Mouse (Mus musculus): ENCODE data around the gene Plxnb2.

DNA sequence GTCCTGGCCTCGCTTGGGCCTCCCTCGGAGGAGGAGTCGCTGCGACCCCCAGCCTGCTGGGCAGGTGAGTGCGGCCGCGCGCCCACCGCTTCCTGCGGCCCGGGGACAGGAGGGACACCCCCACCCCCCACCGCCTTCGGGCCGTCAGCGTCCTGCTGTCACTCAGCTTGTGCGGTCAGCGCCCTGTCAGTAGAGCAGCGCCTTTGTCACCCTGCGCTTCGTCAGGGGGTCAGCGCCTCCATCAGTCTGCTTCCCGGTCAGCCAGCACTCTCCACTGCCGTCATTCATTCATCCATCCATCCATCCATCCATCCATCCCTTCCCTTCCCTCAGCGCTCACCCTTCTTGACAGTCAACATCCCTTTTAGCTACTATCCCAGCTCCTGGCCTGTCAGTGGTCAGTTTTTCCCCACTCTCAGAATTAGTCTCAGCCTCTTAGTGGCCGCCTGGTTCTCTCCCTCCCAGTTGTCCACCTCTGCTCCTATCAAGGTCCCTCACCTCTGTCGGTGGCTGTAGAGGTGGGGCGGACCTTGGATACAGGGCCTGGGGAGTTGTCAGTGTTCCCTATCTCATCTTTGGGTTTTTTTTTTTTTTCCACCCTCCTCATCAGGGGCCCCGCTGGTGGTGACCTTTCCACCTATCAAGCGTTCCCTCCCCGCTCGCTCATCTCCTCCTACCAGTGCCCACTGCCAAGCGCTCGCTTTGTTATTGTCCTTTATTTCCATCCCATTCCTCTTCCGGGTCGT is 31.3 kb upstream of the Plxnb2 start:
- TF ChIP-seq GATA1 (IDR thresholded peaks at IDR 0.05; ENCODE audit: borderline replicate concordance, low read length) (no peak), GATA2 (IDR thresholded peaks at IDR 0.05; ENCODE audit: borderline replicate concordance, low read depth, low read length) (no peak), CTCF (IDR thresholded peaks at IDR 0.05; ENCODE audit: low read depth, low read length) (no peak)
